Mouse (Mus musculus) T-helper 17 cell (primary cell): ENCODE results near the gene Emg1.
"Not testable (repeated sequence)": the region's sequence is repeated elsewhere in the genome, so short reads cannot be mapped to it uniquely, and the experiment has no call there.

Experiments
- in situ Hi-C, 2 experiments: fragments of 300-600 bp; cut with MboI, MseI; formaldehyde crosslinking; loops; 1 replicate in 1 of 2; 2 replicates in 1 of 2; pipeline ENCODE4 v1.15.1; 2025; ENCODE audit warnings: high pct_unique_total_duplicates in 2 of 2

Emg1 gene

DNA sequence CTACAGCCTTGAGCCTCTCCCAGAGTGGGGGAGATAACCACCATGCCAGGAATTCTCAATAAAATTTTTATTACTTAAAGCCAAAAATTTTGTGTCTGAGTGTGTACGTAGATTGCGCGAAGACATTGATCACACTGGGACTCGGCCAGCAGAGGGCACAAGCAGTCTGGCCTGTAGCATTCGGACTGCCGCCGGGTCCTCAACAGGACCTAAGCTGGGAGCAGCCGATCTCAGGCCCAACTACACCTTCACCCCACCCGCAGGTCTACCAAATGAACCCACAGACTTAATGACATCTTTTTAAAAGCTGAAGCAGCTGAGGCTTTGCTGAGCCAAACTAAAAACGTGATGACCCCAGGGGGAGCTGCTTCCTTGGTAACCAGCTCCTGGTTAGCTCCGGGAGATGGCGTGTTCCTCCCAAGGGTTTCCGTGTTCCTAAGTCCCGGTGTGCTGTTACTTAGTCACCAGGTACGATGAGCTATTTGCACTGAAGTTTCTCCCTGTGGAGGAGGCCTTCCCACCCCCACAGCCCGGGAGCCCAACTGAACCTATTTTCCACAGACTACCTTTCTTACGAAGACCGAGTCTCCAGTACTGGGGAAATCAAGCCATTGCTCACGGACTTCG, 5.0 kb upstream of the Emg1 start:
- in situ Hi-C loops: loop anchor here in 1 of 2 experiments (5.0 kb wide), 1 partner anchor 45 kb away; no protein-coding TSS in a partner anchor

DNA sequence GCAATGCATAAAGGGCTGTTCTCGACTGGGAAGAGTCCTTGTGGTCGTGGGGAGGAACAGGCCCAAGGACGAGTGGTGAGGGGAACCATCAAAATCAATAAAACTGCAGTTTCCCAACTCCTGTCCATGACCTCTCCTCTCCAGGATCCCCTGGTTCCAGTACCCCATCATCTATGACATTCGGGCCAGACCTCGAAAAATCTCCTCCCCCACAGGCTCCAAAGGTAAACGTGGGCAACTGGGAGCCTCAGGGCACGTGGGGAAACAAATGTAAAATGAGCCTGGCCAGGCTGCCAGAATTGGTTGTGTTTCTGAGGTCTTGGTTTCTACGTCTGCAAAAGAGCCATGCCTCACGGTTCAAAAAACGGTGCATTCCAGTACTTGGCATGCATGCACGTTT, 940 bp upstream of the Emg1 start:
- in situ Hi-C loops: loop anchor here in 1 of 2 experiments (5.0 kb wide), 1 partner anchor 44 kb away; the partner anchor contains the start of genes Atn1 and Gm45234

DNA sequence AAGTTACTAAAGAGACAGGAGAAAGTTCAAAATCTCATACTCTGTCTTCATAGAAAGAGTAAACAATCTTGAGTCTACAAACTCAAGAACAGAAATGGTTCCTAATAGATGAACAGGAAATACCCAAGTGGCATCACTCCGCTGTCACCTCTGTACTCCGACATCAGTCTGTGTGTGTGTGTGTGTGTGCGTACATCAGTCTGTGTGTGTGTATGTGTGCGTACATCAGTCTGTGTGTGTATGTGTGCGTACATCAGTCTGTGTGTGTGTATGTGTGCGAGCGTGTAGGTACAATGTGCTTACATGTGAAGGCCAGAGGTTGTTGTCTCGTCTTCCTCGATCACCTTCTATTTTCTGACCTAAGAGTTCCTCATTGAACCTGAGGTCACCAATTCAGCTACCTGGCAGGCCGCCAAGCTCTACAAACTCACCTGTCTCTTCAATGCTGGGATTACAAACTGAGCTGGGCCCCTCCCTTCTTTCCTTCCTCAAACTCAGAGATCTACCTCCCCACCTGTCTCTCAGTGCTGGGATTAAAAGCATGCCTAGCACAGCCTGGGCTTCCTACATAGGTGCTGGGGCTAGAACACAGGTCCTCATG, 3.6 kb downstream of the Emg1 start:
- in situ Hi-C loops: no loop called here

DNA sequence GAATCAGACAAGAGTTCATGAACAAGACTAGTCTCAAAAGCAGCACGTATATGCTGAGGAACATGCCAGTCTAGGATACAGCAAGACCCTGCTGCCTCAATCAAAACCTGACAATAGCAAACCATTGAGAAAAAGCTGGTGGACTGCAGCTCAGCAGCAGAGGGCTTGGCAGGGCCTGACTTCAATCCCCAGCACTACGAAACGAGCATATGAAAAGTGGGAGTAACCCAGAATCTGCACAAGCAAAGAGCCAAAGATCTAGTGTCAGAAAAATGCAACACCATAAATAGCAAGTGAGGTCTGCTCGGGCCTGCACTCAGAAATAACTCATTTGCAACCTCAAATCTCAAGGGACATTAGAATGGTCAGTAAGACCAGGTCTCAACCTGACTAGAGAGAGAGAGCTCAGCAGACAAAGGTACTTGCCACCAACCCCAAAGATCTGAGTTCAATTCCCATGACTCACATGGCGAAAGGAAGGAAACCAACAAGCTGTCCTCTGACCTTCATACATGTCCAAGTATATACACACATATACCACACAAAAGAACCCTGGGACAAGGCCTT, 5.8 kb downstream of the Emg1 start:
- in situ Hi-C loops: no loop called here

DNA sequence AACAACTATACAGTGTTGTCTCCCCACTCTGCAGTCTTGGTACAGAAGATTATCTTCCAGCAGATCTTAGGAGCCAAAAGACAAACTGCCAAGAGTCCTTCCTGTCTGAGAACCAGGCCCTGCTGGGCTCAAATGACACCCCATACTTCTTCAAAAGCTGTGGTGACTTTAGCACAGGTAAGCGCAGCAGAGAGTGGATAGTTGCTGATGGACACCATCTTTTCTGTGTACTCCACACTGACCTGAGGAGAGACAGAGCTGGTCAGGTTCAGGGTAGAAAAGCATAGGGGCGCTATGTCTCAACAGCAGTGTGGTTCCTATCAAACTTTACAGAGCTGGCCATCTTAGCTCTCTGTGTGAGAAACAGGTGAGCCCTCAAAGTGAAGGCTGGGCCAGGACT, 7.6 kb downstream of the Emg1 start:
- in situ Hi-C loops: no loop called here

DNA sequence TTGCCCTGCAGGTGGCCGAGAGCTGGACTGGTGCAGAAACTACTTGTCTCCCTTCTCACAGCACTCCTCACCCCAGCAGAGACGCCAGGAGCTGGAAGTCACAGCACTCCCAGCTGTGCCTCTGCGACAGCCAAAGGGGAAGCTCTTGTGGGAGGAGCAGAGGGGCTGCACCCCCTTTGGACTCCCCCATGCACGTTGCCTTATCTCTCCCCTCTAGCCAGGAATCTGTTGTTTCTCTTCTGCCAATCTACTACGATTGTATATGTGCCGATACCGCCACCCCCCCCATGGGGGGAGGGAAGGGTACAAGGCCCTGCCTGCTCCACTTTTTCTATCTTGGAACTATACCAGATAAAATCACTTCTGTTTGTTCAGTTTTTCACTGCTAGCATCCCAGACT, 8.2 kb downstream of the Emg1 start:
- in situ Hi-C loops: no loop called here

DNA sequence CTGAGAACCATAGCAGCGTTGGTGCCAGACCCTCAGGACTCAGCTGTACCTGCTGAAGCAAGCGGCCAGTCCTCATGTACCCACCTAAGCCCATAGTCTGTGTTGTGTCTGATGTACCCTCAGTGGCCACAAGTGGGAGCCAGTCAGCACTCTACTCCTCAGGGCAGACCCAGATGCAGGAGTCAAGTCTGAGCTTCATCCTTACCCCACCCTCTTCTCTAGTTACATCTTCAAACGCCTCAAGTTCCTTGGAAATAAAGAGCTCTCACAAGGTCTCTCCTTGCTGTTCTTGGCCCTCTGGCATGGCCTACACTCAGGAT, 9.2 kb downstream of the Emg1 start:
- in situ Hi-C loops: no loop called here

DNA sequence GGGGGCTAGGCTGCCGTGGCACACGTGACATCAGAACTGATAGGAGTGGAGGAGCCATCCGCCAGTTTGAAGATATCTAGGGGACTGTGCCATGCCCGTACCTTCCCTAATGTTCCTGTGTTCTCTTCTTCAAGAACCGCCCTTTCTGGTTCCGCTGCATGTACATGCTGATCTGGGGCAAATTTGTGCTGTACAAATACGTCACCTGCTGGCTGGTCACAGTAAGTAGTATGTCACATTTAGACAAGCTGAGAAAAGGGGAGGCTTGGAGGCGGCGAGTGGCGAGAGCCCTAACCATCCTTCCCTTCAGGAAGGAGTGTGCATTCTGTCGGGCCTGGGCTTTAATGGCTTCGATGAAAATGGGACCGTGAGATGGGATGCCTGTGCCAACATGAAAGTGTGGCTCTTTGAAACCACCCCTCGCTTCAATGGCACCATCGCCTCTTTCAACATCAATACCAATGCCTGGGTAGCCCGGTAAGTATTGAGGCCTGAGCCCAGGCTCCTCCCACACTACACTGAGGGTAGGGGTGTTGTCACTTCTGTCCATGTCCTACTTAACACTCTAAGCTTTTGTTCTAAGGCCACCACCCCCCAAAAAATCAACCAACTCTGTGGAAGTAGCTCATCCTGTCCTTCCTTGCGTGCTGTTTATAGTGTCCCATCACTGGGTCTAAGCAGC, 9.7 kb downstream of the Emg1 start:
- in situ Hi-C loops: no loop called here

DNA sequence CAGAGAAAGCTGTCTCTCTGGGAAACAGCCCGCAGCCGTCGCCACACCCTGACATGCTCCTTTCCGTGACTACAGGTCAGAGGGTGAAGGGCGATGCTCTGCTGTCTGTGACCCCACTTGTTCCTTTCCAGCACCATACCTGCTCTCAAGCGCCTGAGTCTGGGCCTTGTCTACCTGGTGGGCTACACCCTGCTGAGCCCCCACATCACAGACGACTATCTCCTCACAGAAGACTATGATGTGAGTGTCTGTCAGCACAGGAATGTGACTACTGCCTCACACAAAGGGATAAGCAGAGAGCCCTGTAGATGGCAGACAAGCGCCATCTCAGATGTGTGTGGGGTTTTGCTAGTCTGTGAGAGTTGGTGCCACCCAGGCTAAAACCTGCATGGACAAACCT, 10.6 kb downstream of the Emg1 start:
- in situ Hi-C loops: no loop called here

DNA sequence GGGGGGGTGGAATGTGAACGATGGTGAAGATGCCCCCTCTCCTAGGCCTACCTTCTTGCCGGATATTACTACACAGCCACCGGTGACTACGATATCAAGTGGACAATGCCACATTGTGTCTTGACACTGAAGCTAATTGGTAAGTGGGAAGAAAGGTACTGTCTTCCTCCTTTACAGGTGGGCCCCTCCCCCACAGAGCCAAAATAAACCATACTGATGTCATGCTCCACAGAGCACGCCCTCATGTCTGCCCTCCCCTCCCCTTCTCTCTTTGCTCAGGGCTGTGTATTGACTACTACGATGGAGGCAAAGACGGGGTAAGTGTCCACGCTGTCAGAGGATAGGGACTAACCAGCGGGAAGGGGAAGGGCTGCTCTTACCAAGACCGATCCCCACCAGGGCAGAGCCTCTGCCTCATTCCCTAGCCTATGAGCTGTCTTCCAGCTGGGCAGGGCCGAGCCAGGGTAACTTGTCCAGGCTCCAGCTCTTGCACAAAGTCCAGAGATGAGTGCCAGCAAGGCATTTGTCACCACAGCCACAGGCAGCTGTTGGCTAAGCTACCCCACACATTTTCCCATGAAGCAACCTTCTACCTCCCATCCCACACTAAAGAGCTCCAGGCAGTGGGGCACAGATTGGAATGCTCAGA, 11.9 kb downstream of the Emg1 start:
- in situ Hi-C loops: no loop called here

DNA sequence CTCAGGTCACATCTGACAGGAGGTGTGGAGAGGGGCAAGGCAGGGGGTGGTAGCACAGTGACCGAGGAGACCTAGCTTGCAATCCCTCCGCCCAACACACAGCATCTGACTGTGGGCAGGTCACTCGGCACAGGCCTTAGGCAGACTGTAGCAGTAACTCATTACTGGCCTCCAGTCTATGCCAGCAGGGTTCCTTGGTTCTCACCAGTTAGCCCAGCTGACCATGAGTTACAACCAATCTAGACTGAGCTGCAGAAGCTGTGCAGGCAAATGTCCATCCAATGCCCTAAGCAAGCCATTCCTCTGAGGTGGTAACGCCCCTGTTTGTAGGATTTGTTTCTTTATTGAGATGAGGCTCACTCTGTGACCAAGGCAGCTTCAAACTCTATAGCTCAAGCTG, 12.6 kb downstream of the Emg1 start:
- in situ Hi-C loops: no loop called here

DNA sequence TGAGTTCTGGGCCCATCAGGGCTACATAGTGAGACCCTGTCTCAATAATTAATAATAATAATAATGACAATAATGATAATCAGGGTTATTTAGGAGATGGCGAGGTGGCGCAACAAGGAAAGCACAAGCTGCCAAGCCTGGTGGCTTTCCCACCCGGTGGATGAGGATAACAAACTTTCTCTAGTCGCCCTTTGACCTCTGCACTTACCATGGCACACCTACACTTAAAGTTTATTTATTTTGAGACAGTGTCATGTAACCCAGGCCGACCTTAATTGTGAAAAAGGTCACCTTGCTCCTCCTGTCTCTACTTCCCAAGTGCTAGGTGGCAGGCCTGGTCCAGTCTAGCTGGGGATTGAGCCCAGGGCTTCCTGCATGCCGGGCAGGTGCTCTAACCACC, 13.2 kb downstream of the Emg1 start:
- in situ Hi-C loops: no loop called here

DNA sequence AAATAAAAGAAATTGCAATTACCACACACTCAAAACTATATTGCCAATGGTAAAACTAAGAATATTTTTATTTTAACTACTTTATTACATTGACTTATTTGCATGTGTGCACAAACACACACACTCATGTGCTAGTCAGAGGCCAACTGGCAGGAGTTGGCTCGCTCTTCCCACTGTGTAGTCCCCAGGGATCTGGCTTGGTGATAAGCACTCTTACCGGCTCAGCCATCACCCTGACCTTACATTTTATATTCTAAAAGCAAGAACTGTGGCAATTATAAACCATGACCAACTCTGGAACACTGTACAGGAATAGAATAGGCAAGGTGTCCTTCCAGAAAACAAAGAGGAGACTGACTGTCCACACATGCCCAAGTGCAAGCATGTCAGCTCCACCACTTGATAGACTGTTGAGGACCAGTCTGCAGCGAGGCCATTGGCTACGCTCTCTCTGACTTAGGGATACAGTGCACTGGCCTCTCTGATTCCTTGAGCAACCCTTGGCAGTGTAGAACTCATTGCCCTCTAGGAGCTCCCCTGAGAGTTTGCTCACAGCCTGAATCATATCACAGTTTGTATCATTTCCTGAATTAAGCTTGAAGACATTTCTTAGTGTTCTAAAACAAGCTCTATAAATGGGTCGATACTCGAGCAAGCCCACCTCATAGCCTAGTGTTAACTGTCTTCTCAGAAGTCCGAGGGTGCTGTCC, 15.4 kb downstream of the Emg1 start:
- in situ Hi-C loops: no loop called here

DNA sequence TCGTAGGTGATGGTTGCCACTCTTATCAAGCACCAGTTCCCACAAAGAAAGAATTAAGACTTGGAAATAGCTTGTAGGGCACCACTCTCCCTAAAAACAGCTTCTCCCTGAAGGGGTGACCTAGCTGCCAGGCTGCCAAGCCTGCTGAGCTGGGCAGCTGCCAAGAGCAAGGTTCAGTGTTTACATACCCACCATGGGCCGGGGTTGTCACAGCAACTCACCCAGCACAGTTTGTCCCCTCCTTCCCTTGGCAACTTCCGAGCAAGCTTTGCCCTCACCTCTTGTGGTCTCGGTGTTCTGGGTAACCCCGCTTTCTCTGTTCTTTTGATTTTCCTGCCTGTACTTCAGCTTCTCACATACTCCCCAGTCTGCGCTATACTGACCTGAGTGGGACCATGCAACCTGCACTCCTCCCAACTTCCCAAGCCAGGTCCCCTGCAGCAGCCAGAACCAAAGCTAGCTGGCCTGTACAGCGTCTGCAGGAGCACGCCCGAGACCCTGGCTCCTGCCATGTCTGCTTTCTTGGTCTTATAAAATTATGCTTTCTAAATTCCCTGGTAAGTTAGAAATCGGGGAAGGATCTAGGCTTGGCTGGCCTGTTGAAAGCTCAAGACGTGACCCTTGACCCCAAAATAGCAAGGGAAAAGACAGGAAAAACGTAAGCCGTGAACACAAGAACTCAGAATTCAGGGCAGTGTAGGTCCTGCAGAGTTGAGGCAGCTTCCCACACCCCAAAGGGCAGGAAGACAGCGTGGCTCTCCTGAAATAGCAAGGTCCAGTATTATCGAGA, 17.6 kb downstream of the Emg1 start:
- in situ Hi-C loops: no loop called here

DNA sequence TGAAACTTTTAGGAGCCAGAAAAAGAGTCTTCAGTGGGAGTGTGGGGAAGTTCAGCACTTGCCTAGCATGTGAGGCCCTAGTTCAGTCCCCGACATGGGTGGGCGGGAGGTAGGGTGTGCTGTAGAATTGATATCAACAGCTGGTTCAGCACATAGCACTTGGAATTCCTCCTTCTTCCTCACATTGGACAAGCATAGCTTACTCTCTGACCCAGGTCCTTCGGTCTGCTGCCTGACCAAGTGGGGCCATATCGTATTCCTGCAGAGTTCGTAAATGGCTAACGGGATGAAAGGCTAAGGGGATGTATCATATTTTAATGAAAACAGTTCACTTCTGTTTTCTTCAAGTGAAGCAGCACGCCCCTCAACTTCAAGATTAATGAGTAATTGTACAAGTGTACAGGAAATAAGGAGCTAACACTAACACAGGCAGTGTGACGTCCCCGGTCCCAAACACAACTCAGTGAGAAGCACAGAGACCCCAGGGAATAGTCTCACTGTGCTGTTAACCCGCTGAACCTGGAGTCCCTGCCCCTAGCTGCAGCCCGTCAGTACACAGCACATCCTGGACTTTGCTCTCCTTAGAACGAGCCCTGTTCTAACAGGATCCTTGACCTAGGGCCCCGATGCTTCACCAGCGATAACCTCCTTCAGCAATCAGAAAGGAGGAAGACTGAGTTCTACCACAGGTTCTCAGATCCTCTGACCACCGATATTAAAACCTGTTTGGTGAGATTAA, 18.6 kb downstream of the Emg1 start:
- in situ Hi-C loops: no loop called here

DNA sequence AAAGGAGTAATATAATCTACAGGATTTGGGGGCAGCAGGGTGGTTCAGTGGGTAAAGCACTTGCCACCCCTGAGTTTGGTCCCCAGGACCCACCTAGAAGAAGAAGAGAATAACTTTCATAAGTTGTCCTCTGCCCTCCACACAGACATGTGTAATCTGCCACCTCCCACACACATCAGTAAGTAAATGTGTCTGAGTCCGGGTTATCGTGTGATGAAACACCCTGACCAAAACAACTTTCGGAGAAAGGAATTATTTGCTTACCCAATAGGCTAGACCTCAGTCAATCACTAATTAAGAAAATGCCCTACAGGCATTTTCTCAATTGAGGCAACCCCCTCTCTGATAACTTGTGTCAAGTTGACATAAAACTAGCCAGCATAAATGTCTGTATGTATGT, 21.5 kb downstream of the Emg1 start:
- in situ Hi-C loops: no loop called here

DNA sequence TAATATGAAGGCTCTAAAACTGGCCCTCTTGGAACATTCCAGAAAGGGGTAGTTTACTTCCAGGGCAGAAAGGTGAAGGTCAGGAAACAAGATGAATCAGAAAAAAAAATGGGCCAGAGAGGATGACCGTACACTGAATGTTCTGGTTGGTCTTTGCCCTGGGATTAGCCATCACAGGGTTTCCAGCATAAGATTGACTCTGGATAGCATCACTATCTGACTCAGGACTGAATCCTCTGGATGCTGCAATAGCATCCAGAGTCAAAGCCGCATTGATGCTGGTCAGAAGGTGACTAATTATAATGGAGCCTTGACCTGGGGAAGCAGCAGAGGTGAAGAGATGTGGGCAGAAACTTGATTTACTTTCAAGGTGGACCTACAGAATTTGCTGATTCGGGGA, 23.0 kb downstream of the Emg1 start:
- in situ Hi-C loops: no loop called here

DNA sequence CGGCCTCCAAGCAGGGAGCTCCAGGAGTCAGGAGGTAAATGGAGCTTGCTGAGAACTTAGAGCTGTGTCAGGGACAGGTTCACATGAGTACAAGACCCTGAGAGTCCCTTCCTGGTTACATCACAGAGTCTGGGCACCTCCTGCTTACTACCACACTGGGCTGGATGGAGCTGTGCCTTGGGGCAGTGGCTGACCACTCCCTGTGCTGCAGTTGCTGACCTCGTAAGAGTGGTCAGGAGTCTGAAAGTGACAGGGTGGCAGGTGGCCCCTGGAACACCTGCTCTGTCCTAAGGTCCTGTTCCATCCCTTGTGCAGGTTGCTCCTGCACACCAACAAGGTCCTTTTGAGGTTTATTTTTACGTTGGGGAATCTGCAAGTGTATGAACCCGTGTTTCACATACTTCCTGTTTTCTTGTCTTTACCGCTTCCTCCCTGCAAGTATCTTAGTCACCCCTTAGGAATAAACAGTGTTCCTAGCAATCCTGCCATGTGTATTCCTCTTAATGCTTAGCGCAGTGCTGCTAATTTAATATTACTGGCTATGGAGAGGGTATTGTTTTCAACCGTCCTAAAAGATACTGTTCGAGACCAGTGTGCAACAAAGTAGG, 23.7 kb downstream of the Emg1 start:
- in situ Hi-C loops: no loop called here

DNA sequence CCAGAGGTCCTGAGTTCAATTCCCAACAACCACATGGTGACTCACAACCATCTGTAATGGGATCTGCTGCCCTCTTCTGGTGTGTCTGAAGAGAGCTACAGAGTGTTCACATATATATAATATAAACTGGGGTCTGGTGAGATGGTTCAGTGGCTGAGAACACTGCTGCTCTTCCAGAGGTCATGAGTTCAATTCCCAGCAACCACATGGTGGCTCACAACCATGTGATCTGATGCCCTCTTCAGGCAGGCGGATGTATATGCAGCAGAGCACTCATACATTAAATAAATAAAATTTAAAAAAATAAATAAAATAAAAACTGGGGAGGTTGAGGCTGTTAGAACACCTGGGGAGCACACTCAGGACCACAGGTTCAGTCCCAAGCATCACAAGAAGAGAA, 25.3 kb downstream of the Emg1 start:
- in situ Hi-C loops: not testable (repeated sequence)
